Mouse (Mus musculus) cerebellum, postnatal 10 days (tissue): Measurements from ENCODE around the gene Slc22a23.

Experiments
- DNase-seq, 2 experiments: peaks; one replicate each; pipeline ENCODE4 v3.0.0; 2021; ENCODE audit warnings: mixed read lengths in 2 of 2

Gene Slc22a23

DNA sequence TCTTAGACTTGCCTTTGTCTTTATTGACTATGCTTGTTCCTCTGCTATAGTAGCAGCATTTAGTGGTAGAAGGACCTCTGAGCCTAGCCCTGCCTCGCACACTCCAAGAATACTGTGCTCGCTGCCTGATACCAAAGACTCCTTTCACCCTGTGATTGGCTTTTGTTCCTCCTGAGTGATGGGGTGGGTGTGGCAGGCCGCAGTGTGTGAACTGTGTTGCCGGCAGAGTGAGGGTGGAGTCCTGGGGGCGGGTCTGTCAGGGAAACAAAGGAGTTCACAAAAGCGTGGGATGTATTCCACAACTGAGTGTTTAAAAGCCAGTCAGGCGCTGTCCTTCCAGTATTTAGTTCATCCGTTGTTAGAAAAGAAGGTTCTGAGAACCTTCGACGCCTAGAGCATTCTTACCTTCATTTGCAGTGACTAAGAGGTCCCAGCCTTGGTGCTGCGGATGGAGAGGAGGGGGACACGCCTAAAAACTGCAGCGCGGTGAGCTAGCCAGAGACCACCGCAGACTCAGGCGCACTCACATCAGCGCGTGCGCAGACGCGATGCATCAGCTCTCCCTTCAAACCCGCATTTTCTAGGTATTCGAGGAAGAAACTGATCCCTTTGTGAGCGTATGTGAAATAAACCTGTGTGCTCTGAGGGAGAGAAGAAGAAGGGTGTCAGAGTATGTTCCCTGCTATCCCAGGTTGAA, 213.8 kb downstream of the Slc22a23 start:
- DNase-seq: peak; percentile 83 to 87

GRCm38 (mm10) chr13:34130226-34130731, 214.7 kb downstream of the Slc22a23 start, which contains the start of gene Tubb2b:
Tubb2b (minus strand) TSS chr13:34130466.
- peak; percentile 97 to 99 for DNase-seq

DNA sequence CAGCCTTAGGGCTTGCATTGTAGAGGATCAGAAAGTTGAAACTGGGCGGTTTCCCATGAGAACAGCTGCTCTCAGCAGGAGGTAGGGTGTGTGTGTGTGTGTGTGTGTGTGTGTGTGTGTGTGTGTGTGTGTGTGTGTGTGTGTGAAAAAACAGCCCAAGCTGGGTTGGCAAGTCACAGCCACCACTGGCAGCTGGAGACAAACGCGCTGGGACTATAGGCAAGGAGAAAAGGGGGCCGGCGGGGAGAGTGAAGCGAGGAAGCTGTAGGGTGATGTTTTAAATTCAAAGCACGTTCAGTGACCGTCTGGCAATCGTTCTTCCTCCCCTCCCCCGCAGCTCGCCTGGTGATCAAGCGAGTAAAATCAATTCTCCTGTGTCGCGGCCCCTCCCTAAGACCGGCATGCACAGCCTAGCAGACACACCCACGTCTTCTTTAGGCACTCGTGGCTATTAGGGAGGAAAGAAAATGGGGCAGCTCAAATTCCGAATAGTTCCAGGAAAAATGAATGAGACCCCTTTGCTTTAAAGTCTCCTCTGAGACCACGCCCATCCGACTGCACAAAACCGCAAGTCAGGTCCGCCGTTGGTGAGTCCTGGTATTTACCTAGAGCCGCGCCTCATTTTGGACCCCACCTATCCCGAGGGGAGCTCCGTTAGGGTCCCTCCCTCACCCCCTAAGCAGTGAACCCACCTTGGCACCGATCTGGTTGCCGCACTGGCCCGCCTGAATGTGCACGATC, 215.3 kb downstream of the Slc22a23 start:
- peak; percentile 82 to 85 for DNase-seq
